Mouse (Mus musculus): ENCODE measurements around the gene 2310011J03Rik.

GRCm38 (mm10) chr10:80312586-80313504, 7.5 kb downstream of the 2310011J03Rik start:
- TF ChIP-seq CTCF (IDR thresholded peaks at IDR 0.05) = no peak
- TF ChIP-seq POLR2A (IDR thresholded peaks at IDR 0.05; ENCODE audit: insufficient read depth, low read depth, low read length) = no peak
- TF ChIP-seq EP300 (IDR thresholded peaks at IDR 0.05; ENCODE audit: insufficient read depth, low read depth, low read length) = no peak
